Mouse (Mus musculus): ENCODE results near the gene Sash1. TPM values are rescaled to one million over a fixed set of nuclear protein-coding genes. Genes with fewer than 3 reads are reported as not detected.

Gene Sash1
- polyA plus RNA-seq, 1 experiment from 2014 or later = 1.7 TPM

DNA sequence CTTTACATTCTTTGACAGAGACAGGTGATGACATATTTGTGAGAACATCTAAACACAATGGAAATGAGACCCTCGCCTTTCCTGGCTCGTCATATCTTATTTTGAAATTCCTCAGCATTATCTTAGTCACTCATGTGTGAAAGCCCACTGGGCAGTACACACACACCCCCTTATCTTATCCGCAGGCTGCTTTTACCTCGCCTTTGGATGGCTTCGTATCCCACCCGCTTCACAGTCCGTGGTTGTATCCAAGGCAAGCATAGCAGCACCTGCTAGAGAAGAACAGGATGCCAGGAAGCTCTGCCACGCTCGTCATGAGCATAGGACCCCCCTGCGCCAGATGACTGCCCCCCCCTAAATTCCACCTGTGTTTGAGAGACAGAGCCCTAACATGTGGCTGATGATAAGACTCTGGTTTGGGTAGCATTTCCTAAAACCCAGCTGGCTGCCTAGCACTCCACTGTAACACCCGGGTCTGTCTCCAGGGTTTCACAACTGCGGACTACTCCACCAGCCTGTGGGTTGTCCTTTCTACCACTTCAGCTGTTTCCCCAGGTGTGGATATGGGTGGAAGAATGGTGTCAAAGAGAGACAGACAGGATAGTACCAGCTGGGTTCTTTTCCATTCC is 84.0 kb downstream of the Sash1 start:
- Histone ChIP-seq H3K4me3 (ENCODE audit: low read depth, low read length) (no peak overlapping the region), H3K4me2 (peak overlapping the region; percentile 43), H3K4me1 (replicated peaks; ENCODE audit: control insufficient read depth, insufficient read depth, low read length) (peaks cover 19% of the 10 kb centered on the region)

DNA sequence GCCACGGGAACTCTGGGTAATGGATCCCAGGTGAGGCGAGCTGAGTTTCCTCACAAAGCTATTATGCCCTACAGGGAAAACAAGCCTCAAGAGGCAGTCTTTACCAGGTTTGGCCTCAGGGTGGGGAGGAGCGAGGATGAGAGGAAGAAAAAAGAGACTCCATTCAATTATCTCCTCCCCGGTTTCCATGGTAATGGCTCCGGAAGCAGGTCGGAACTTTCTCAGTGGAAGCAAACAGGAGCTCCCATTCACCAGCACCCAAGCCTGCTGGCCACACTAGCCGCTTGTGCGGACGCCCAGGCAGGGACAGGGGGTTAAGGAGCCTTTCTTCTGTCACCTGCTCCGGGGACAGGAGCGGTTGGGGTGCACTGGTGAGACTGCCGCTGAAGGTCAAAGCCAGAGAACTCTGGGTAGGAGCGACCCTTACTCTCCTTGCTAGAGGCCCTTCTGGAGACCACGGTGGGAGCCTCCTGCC is 84.7 kb downstream of the Sash1 start:
- Histone ChIP-seq H3K27ac (ENCODE audit: low read depth, low read length) (no peak overlapping the region), H3K4me1 (replicated peaks; ENCODE audit: control insufficient read depth, insufficient read depth, low read length) (peaks cover 19% of the 10 kb centered on the region), H3K27me3 (replicated peaks; ENCODE audit: control insufficient read depth, insufficient read depth, low read length) (no peaks in the 10 kb centered on the region), H3K4me3 (ENCODE audit: low read depth, low read length) (no peak overlapping the region), H3K9ac (ENCODE audit: low read depth, low read length) (no peak overlapping the region), H3K4me2 (peak overlapping the region; percentile 43), H3K9me3 (ENCODE audit: control insufficient read depth, low read length) (no peaks in the 10 kb centered on the region), H3K36me3 (ENCODE audit: control insufficient read depth, insufficient read depth, low read length) (no peaks in the 10 kb centered on the region; the same call in 1 of the 2 replicates)
- ATAC-seq (replicated peaks; ENCODE audit: low FRiP score) (0 out of 2 replicates have a peak, but pooled peaks have one; percentile 18), DNase-seq (ENCODE audit: low spot score) (no peak)
- 62% methylated on average over 14 of the region's 14 CpGs for WGBS

More for the DNA sequence above, 84.0 kb downstream of the Sash1 start:
- Histone ChIP-seq H3K9me3 (ENCODE audit: control insufficient read depth, low read length) (no peaks in the 10 kb centered on the region), H3K27ac (ENCODE audit: low read depth, low read length) (no peak overlapping the region), H3K9ac (ENCODE audit: low read depth, low read length) (no peak overlapping the region), H3K27me3 (replicated peaks; ENCODE audit: control insufficient read depth, insufficient read depth, low read length) (no peaks in the 10 kb centered on the region), H3K36me3 (ENCODE audit: control insufficient read depth, insufficient read depth, low read length) (no peaks in the 10 kb centered on the region; the same call in 1 of the 2 replicates)
- ATAC-seq (replicated peaks; ENCODE audit: low FRiP score) = peak; percentile 81
- WGBS = 46% methylated on average over 12 of the region's 12 CpGs
- no peak for DNase-seq (ENCODE audit: low spot score)

DNA sequence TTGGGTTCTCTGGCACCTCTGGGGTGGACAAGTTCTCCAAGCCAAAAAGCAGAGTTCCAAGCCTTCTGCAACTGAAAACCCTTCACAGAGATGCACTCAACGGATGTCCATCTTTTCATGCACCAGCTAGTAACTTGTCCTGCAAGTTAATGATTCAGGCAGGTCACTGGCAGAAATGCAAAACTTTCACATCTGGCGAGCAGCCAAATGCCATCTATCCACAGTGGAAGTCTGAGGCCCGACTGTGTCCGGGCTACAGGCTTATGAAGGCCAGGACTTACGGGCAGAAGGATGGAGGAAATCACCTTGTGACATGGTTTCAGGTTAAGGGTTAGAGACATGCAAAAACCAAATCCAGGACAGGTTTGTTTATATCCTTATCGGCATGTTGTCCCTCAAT is 88.0 kb downstream of the Sash1 start:
- WGBS = 86% methylated on average over 6 of the region's 6 CpGs
- H3K27me3 ChIP-seq (replicated peaks; ENCODE audit: control insufficient read depth, insufficient read depth, low read length) = no peaks in the 10 kb centered on the region
- ATAC-seq (replicated peaks; ENCODE audit: low FRiP score) = no peak

DNA sequence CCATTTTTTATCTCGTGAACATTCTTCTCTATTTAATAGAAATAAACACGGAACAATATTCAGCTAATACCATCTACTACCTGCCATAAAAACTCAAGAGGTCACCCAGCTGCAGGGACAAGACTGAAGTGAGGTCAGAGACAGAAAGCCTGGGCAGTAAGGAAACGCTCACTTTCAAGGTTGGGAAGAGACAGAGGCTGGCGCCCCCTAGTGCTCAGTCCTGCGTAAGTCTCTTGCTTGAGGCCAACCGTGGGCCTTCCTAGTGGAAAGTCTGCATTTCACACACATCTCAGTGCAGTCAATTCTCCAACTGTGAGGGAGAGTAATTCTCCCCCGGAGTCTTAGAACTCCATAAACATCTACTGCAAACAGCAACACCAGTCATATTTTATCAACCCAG is 90.5 kb downstream of the Sash1 start:
- H3K9me3 ChIP-seq (ENCODE audit: control insufficient read depth, low read length) = no peaks in the 10 kb centered on the region
- H3K36me3 ChIP-seq (ENCODE audit: control insufficient read depth, insufficient read depth, low read length) = no peaks in the 10 kb centered on the region; the same call in 1 of the 2 replicates
- no peaks in the 10 kb centered on the region for H3K27me3 ChIP-seq (replicated peaks; ENCODE audit: control insufficient read depth, insufficient read depth, low read length)
- DNase-seq (ENCODE audit: low spot score) = peak; percentile 46
- H3K4me1 ChIP-seq (replicated peaks; ENCODE audit: control insufficient read depth, insufficient read depth, low read length) = no peaks in the 10 kb centered on the region
- no peak overlapping the region for H3K9ac ChIP-seq (ENCODE audit: low read depth, low read length)
- no peak overlapping the region for H3K4me3 ChIP-seq (ENCODE audit: low read depth, low read length)
- H3K27ac ChIP-seq (ENCODE audit: low read depth, low read length) = no peak overlapping the region
- WGBS = 37% methylated on average over 7 of the region's 7 CpGs
- no peak overlapping the region for H3K4me2 ChIP-seq
- no peak for ATAC-seq (replicated peaks; ENCODE audit: low FRiP score)

More for the DNA sequence above, 88.0 kb downstream of the Sash1 start:
- no peak overlapping the region for H3K4me2 ChIP-seq
- H3K36me3 ChIP-seq (ENCODE audit: control insufficient read depth, insufficient read depth, low read length) = no peaks in the 10 kb centered on the region; the same call in 1 of the 2 replicates
- no peak overlapping the region for H3K9ac ChIP-seq (ENCODE audit: low read depth, low read length)
- H3K4me1 ChIP-seq (replicated peaks; ENCODE audit: control insufficient read depth, insufficient read depth, low read length) = peaks cover 11% of the 10 kb centered on the region
- H3K4me3 ChIP-seq (ENCODE audit: low read depth, low read length) = no peak overlapping the region
- H3K27ac ChIP-seq (ENCODE audit: low read depth, low read length) = no peak overlapping the region
- H3K9me3 ChIP-seq (ENCODE audit: control insufficient read depth, low read length) = no peaks in the 10 kb centered on the region
- DNase-seq (ENCODE audit: low spot score) = no peak

DNA sequence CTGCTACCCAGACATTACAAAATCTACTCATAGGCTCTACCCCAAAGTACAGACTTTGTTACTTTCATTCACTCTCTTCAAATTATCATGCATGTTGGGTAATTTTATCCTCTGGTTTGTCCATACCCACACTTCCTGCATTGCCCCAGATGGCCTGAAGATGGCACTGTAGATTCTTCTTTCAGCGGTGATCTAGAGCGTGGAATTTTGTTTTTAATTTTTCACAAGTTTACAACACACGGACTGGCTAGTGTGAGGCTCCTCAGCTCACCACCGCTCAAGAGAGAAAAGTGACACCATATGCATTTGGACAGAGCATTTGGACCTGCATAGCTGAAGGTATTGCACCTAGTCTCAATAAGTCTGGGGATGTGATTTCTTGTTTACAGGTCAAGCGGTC is 93.5 kb downstream of the Sash1 start:
- 60% methylated on average over 5 of the region's 5 CpGs for WGBS
- ATAC-seq (replicated peaks; ENCODE audit: low FRiP score) (no peak), DNase-seq (ENCODE audit: low spot score) (no peak)
- Histone ChIP-seq H3K4me3 (ENCODE audit: low read depth, low read length) (no peak overlapping the region), H3K9ac (ENCODE audit: low read depth, low read length) (no peak overlapping the region), H3K4me2 (no peak overlapping the region), H3K36me3 (ENCODE audit: control insufficient read depth, insufficient read depth, low read length) (no peaks in the 10 kb centered on the region), H3K9me3 (ENCODE audit: control insufficient read depth, low read length) (no peaks in the 10 kb centered on the region), H3K27me3 (replicated peaks; ENCODE audit: control insufficient read depth, insufficient read depth, low read length) (no peaks in the 10 kb centered on the region), H3K4me1 (replicated peaks; ENCODE audit: control insufficient read depth, insufficient read depth, low read length) (no peaks in the 10 kb centered on the region), H3K27ac (ENCODE audit: low read depth, low read length) (no peak overlapping the region)

DNA sequence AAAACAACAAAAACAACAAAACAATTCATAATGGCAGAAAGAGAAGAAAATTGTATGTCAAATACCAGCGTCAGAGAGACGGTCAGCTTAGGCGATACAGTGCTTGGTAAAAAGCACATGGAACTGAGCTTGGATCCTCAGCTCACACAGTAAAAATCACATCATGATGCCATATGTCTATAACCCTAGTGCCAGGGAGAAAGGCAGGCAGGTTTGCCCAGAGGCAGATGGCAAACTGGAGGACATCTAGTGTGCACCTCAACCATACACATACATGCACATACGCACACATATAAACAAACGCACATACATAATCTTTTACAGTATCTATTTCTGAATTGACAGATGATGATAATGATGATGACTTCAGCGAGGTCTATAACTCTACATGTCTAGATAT is 96.8 kb downstream of the Sash1 start:
- H3K27me3 ChIP-seq (replicated peaks; ENCODE audit: control insufficient read depth, insufficient read depth, low read length) = no peaks in the 10 kb centered on the region
- no peak overlapping the region for H3K4me3 ChIP-seq (ENCODE audit: low read depth, low read length)
- no peak overlapping the region for H3K9ac ChIP-seq (ENCODE audit: low read depth, low read length)
- ATAC-seq (replicated peaks; ENCODE audit: low FRiP score) (no peak), DNase-seq (ENCODE audit: low spot score) (no peak)
- no peaks in the 10 kb centered on the region for H3K36me3 ChIP-seq (ENCODE audit: control insufficient read depth, insufficient read depth, low read length)
- peaks cover 6% of the 10 kb centered on the region for H3K4me1 ChIP-seq (replicated peaks; ENCODE audit: control insufficient read depth, insufficient read depth, low read length)
- H3K4me2 ChIP-seq = no peak overlapping the region
- H3K9me3 ChIP-seq (ENCODE audit: control insufficient read depth, low read length) = no peaks in the 10 kb centered on the region
- no peak overlapping the region for H3K27ac ChIP-seq (ENCODE audit: low read depth, low read length)
- WGBS = 94% methylated on average over 6 of the region's 6 CpGs

DNA sequence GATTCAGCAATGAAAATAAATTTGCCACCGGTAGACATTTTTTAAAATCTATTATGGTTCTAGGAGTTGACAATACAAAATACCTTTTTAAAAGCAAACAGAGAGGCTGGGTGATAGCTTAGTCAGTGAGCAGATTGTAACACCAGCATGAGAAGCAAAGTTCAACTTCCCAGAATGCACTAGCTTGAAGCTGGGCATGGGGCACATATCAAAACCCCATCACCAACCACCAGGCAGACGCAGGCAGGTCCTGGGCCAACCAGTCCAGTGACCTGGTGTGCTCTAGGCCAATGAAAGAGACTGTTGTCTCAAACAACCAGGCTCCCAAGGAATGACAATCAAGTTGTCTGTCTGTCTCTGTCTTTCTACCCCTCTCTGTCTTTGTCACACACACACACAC is 98.6 kb downstream of the Sash1 start:
- WGBS = 68% methylated on average over 2 of the region's 2 CpGs
- DNase-seq (ENCODE audit: low spot score) = no peak
- no peak for ATAC-seq (replicated peaks; ENCODE audit: low FRiP score)
- Histone ChIP-seq H3K9ac (ENCODE audit: low read depth, low read length) (no peak overlapping the region), H3K4me1 (replicated peaks; ENCODE audit: control insufficient read depth, insufficient read depth, low read length) (peaks cover 6% of the 10 kb centered on the region), H3K27me3 (replicated peaks; ENCODE audit: control insufficient read depth, insufficient read depth, low read length) (no peaks in the 10 kb centered on the region), H3K9me3 (ENCODE audit: control insufficient read depth, low read length) (no peaks in the 10 kb centered on the region), H3K27ac (ENCODE audit: low read depth, low read length) (no peak overlapping the region), H3K4me3 (ENCODE audit: low read depth, low read length) (no peak overlapping the region), H3K4me2 (no peak overlapping the region), H3K36me3 (ENCODE audit: control insufficient read depth, insufficient read depth, low read length) (no peaks in the 10 kb centered on the region)

DNA sequence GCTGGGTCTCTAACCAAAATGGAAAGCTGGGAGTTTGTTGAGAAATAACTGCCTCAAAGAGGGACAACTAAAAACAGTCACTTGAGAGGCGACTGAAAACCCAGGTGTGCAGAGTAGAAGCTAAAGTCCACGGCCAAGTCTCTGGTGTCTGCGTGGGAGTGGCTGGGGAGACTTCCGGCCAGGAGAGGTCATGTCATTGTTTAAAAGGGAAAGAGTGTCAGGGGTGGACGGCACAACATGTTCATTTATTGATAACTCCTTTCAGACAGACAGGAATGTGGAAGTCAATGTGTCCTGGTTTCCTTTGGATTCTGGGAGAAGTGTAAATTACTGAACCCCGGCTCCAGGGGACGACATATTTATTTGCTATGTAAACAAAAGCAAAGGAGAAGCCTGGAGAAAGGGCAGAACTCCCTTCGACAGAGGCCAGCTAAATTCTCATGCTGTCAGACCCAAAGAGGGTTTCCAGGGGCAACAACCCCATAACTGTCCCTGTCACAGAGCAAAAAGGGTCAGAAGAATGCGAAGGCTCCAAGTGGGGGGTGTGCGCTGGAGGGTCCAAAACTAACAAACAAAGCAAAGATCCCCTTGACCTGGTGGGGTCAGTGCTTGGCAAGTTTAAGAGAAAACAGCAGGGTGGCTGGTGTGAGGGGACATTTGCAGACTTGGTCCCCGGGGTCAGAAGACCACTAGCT is 100.3 kb downstream of the Sash1 start:
- Histone ChIP-seq H3K4me3 (ENCODE audit: low read depth, low read length) (no peak overlapping the region), H3K27me3 (replicated peaks; ENCODE audit: control insufficient read depth, insufficient read depth, low read length) (no peaks in the 10 kb centered on the region), H3K27ac (ENCODE audit: low read depth, low read length) (no peak overlapping the region; the same call in 1 of the 2 replicates), H3K4me1 (replicated peaks; ENCODE audit: control insufficient read depth, insufficient read depth, low read length) (peaks cover 6% of the 10 kb centered on the region), H3K4me2 (no peak overlapping the region), H3K36me3 (ENCODE audit: control insufficient read depth, insufficient read depth, low read length) (no peaks in the 10 kb centered on the region), H3K9ac (ENCODE audit: low read depth, low read length) (no peak overlapping the region), H3K9me3 (ENCODE audit: control insufficient read depth, low read length) (no peaks in the 10 kb centered on the region)
- 53% methylated on average over 11 of the region's 11 CpGs for WGBS
- DNase-seq (ENCODE audit: low spot score) = no peak
- no peak for ATAC-seq (replicated peaks; ENCODE audit: low FRiP score)

Data from liver, embryonic 11.5 days (tissue).